Mouse (Mus musculus): ENCODE results near the gene Zfp277. TPM values are rescaled to one million over a fixed set of nuclear protein-coding genes. Genes with fewer than 3 reads are reported as not detected.

Zfp277 gene
- polyA plus RNA-seq, 1 experiment, result 45.6 TPM

- H3K27ac ChIP-seq (ENCODE audit: insufficient read depth, low read length), result no peak overlapping the region
- no peak for TF ChIP-seq CTCF (IDR thresholded peaks at IDR 0.05; ENCODE audit: low read depth, low read length)
- no peak for TF ChIP-seq EP300 (IDR thresholded peaks at IDR 0.05; ENCODE audit: insufficient read depth, low read depth, low read length)
- TF ChIP-seq POLR2A (IDR thresholded peaks at IDR 0.05; ENCODE audit: insufficient read depth, low read length), result no peak
These were observed 147.1 kb downstream of the Zfp277 start for GRCm38 (mm10) chr12:40298636-40299035.

GRCm38 (mm10) chr12:40286539-40286938 is 159.2 kb downstream of the Zfp277 start:
- H3K27me3 ChIP-seq (ENCODE audit: control insufficient read depth, insufficient read depth, low read length, poor library complexity, severe bottlenecking), result no peaks in the 10 kb centered on the region
- H3K4me3 ChIP-seq (ENCODE audit: low read depth, low read length), result no peak overlapping the region
- H3K27ac ChIP-seq (ENCODE audit: insufficient read depth, low read length), result no peak overlapping the region
- H3K36me3 ChIP-seq (ENCODE audit: control insufficient read depth, insufficient read depth, low read length, poor library complexity, severe bottlenecking), result no peaks in the 10 kb centered on the region
- TF ChIP-seq POLR2A (IDR thresholded peaks at IDR 0.05; ENCODE audit: insufficient read depth, low read length) (no peak), CTCF (IDR thresholded peaks at IDR 0.05; ENCODE audit: low read depth, low read length) (no peak), EP300 (IDR thresholded peaks at IDR 0.05; ENCODE audit: insufficient read depth, low read depth, low read length) (no peak)
- H3K9ac ChIP-seq (ENCODE audit: low read depth, poor library complexity, severe bottlenecking), result no peak overlapping the region
- H3K4me1 ChIP-seq (ENCODE audit: control insufficient read depth, insufficient read depth, low read length), result no peaks in the 10 kb centered on the region
- peaks cover 16% of the 10 kb centered on the region for H3K9me3 ChIP-seq (replicated peaks; ENCODE audit: control insufficient read depth, insufficient read depth, low read length, poor library complexity, severe bottlenecking)

More at GRCm38 (mm10) chr12:40298636-40299035, 147.1 kb downstream of the Zfp277 start:
- no peaks in the 10 kb centered on the region for H3K27me3 ChIP-seq (ENCODE audit: control insufficient read depth, insufficient read depth, low read length, poor library complexity, severe bottlenecking)
- H3K9me3 ChIP-seq (replicated peaks; ENCODE audit: control insufficient read depth, insufficient read depth, low read length, poor library complexity, severe bottlenecking), result no peaks in the 10 kb centered on the region
- no peak overlapping the region for H3K4me3 ChIP-seq (ENCODE audit: low read depth, low read length)
- no peaks in the 10 kb centered on the region for H3K4me1 ChIP-seq (ENCODE audit: control insufficient read depth, insufficient read depth, low read length)
- H3K36me3 ChIP-seq (ENCODE audit: control insufficient read depth, insufficient read depth, low read length, poor library complexity, severe bottlenecking), result no peaks in the 10 kb centered on the region
- H3K9ac ChIP-seq (ENCODE audit: low read depth, poor library complexity, severe bottlenecking), result no peak overlapping the region

- no peak overlapping the region for H3K27ac ChIP-seq (ENCODE audit: insufficient read depth, low read length)
- H3K36me3 ChIP-seq (ENCODE audit: control insufficient read depth, insufficient read depth, low read length, poor library complexity, severe bottlenecking), result no peaks in the 10 kb centered on the region
- no peaks in the 10 kb centered on the region for H3K27me3 ChIP-seq (ENCODE audit: control insufficient read depth, insufficient read depth, low read length, poor library complexity, severe bottlenecking)
- no peaks in the 10 kb centered on the region for H3K9me3 ChIP-seq (replicated peaks; ENCODE audit: control insufficient read depth, insufficient read depth, low read length, poor library complexity, severe bottlenecking)
- H3K4me1 ChIP-seq (ENCODE audit: control insufficient read depth, insufficient read depth, low read length), result no peaks in the 10 kb centered on the region
- H3K4me3 ChIP-seq (ENCODE audit: low read depth, low read length), result no peak overlapping the region
- TF ChIP-seq POLR2A (IDR thresholded peaks at IDR 0.05; ENCODE audit: insufficient read depth, low read length), result no peak
- no peak for TF ChIP-seq CTCF (IDR thresholded peaks at IDR 0.05; ENCODE audit: low read depth, low read length)
- no peak for TF ChIP-seq EP300 (IDR thresholded peaks at IDR 0.05; ENCODE audit: insufficient read depth, low read depth, low read length)
- H3K9ac ChIP-seq (ENCODE audit: low read depth, poor library complexity, severe bottlenecking), result no peak overlapping the region
These were observed 164.9 kb downstream of the Zfp277 start for GRCm38 (mm10) chr12:40280596-40281325.

- H3K9ac ChIP-seq (ENCODE audit: low read depth, poor library complexity, severe bottlenecking), result no peak overlapping the region
- no peak overlapping the region for H3K27ac ChIP-seq (ENCODE audit: insufficient read depth, low read length)
- H3K36me3 ChIP-seq (ENCODE audit: control insufficient read depth, insufficient read depth, low read length, poor library complexity, severe bottlenecking), result no peaks in the 10 kb centered on the region
- H3K9me3 ChIP-seq (replicated peaks; ENCODE audit: control insufficient read depth, insufficient read depth, low read length, poor library complexity, severe bottlenecking), result no peaks in the 10 kb centered on the region
- no peaks in the 10 kb centered on the region for H3K27me3 ChIP-seq (ENCODE audit: control insufficient read depth, insufficient read depth, low read length, poor library complexity, severe bottlenecking)
- H3K4me1 ChIP-seq (ENCODE audit: control insufficient read depth, insufficient read depth, low read length), result no peaks in the 10 kb centered on the region
- H3K4me3 ChIP-seq (ENCODE audit: low read depth, low read length), result no peak overlapping the region
- TF ChIP-seq POLR2A (IDR thresholded peaks at IDR 0.05; ENCODE audit: insufficient read depth, low read length) (no peak), EP300 (IDR thresholded peaks at IDR 0.05; ENCODE audit: insufficient read depth, low read depth, low read length) (no peak), CTCF (IDR thresholded peaks at IDR 0.05; ENCODE audit: low read depth, low read length) (no peak)
These were observed 168.1 kb downstream of the Zfp277 start for GRCm38 (mm10) chr12:40277581-40277980.

- Histone ChIP-seq H3K27ac (ENCODE audit: insufficient read depth, low read length) (no peak overlapping the region), H3K9ac (ENCODE audit: low read depth, poor library complexity, severe bottlenecking) (no peak overlapping the region), H3K4me1 (ENCODE audit: control insufficient read depth, insufficient read depth, low read length) (no peaks in the 10 kb centered on the region), H3K9me3 (replicated peaks; ENCODE audit: control insufficient read depth, insufficient read depth, low read length, poor library complexity, severe bottlenecking) (no peaks in the 10 kb centered on the region), H3K4me3 (ENCODE audit: low read depth, low read length) (no peak overlapping the region), H3K27me3 (ENCODE audit: control insufficient read depth, insufficient read depth, low read length, poor library complexity, severe bottlenecking) (no peaks in the 10 kb centered on the region), H3K36me3 (ENCODE audit: control insufficient read depth, insufficient read depth, low read length, poor library complexity, severe bottlenecking) (no peaks in the 10 kb centered on the region)
- TF ChIP-seq CTCF (IDR thresholded peaks at IDR 0.05; ENCODE audit: low read depth, low read length) (no peak), POLR2A (IDR thresholded peaks at IDR 0.05; ENCODE audit: insufficient read depth, low read length) (no peak), EP300 (IDR thresholded peaks at IDR 0.05; ENCODE audit: insufficient read depth, low read depth, low read length) (no peak)
These were observed 170.8 kb downstream of the Zfp277 start for GRCm38 (mm10) chr12:40274931-40275330.

GRCm38 (mm10) chr12:40273339-40273738 is 172.4 kb downstream of the Zfp277 start:
- H3K27ac ChIP-seq (ENCODE audit: insufficient read depth, low read length), result no peak overlapping the region
- H3K4me1 ChIP-seq (ENCODE audit: control insufficient read depth, insufficient read depth, low read length), result no peaks in the 10 kb centered on the region

More at GRCm38 (mm10) chr12:40273339-40273738, 172.4 kb downstream of the Zfp277 start:
- TF ChIP-seq CTCF (IDR thresholded peaks at IDR 0.05; ENCODE audit: low read depth, low read length) (no peak), EP300 (IDR thresholded peaks at IDR 0.05; ENCODE audit: insufficient read depth, low read depth, low read length) (no peak), POLR2A (IDR thresholded peaks at IDR 0.05; ENCODE audit: insufficient read depth, low read length) (no peak)
- Histone ChIP-seq H3K4me3 (ENCODE audit: low read depth, low read length) (no peak overlapping the region), H3K36me3 (ENCODE audit: control insufficient read depth, insufficient read depth, low read length, poor library complexity, severe bottlenecking) (no peaks in the 10 kb centered on the region), H3K27me3 (ENCODE audit: control insufficient read depth, insufficient read depth, low read length, poor library complexity, severe bottlenecking) (no peaks in the 10 kb centered on the region), H3K9me3 (replicated peaks; ENCODE audit: control insufficient read depth, insufficient read depth, low read length, poor library complexity, severe bottlenecking) (no peaks in the 10 kb centered on the region), H3K9ac (ENCODE audit: low read depth, poor library complexity, severe bottlenecking) (no peak overlapping the region)
